Mouse (Mus musculus): ENCODE results near the gene 4930558C23Rik. TPM values are rescaled to one million over a fixed set of nuclear protein-coding genes. Genes with fewer than 3 reads are reported as not detected.
"Not testable (repeated sequence)": the region's sequence is repeated elsewhere in the genome, so short reads cannot be mapped to it uniquely, and the experiment has no call there.

Gene 4930558C23Rik
- 0.84 and 2.2 TPM in 2 replicates for polyA plus RNA-seq (2011; ENCODE audit: insufficient read depth, insufficient read length, low read depth, missing spikeins)

GRCm38 (mm10) chr3:95402741-95403140 lies at the start of gene 4930558C23Rik:
Gene 4930558C23Rik, minus strand, starts transcription at chr3:95402841.
- Histone ChIP-seq H3K9me3 (replicated peaks; ENCODE audit: control insufficient read depth, insufficient read depth, low read length, poor library complexity, severe bottlenecking) (no peaks in the 10 kb centered on the region; the same call in 1 of the 2 replicates), H3K4me1 (ENCODE audit: control insufficient read depth, insufficient read depth, low read length) (peaks cover 8% of the 10 kb centered on the region), H3K27ac (ENCODE audit: insufficient read depth, low read length) (peak within 1 kb of the TSS; percentile 94), H3K36me3 (ENCODE audit: control insufficient read depth, insufficient read depth, low read length, poor library complexity, severe bottlenecking) (no peaks in the 10 kb centered on the region), H3K4me3 (ENCODE audit: low read depth, low read length) (no peak within 1 kb of the TSS), H3K27me3 (ENCODE audit: control insufficient read depth, insufficient read depth, low read length, poor library complexity, severe bottlenecking) (no peaks in the 10 kb centered on the region), H3K9ac (ENCODE audit: low read depth, poor library complexity, severe bottlenecking) (no peak within 1 kb of the TSS; the same call in 1 of the 2 replicates)
- TF ChIP-seq EP300 (IDR thresholded peaks at IDR 0.05; ENCODE audit: insufficient read depth, low read depth, low read length) (no peak), POLR2A (IDR thresholded peaks at IDR 0.05; ENCODE audit: insufficient read depth, low read length) (no peak), CTCF (IDR thresholded peaks at IDR 0.05; ENCODE audit: low read depth, low read length) (no peak)

GRCm38 (mm10) chr3:95450915-95451314 lies 48.3 kb upstream of the 4930558C23Rik start:
- Histone ChIP-seq H3K4me1 (ENCODE audit: control insufficient read depth, insufficient read depth, low read length) (no peaks in the 10 kb centered on the region), H3K27ac (ENCODE audit: insufficient read depth, low read length) (no peak overlapping the region), H3K9me3 (replicated peaks; ENCODE audit: control insufficient read depth, insufficient read depth, low read length, poor library complexity, severe bottlenecking) (no peaks in the 10 kb centered on the region), H3K36me3 (ENCODE audit: control insufficient read depth, insufficient read depth, low read length, poor library complexity, severe bottlenecking) (peaks cover 13% of the 10 kb centered on the region), H3K9ac (ENCODE audit: low read depth, poor library complexity, severe bottlenecking) (no peak overlapping the region), H3K4me3 (ENCODE audit: low read depth, low read length) (no peak overlapping the region), H3K27me3 (ENCODE audit: control insufficient read depth, insufficient read depth, low read length, poor library complexity, severe bottlenecking) (no peaks in the 10 kb centered on the region)
- TF ChIP-seq POLR2A (IDR thresholded peaks at IDR 0.05; ENCODE audit: insufficient read depth, low read length) (no peak), EP300 (IDR thresholded peaks at IDR 0.05; ENCODE audit: insufficient read depth, low read depth, low read length) (no peak), CTCF (IDR thresholded peaks at IDR 0.05; ENCODE audit: low read depth, low read length) (no peak)

- Histone ChIP-seq H3K9me3 (replicated peaks; ENCODE audit: control insufficient read depth, insufficient read depth, low read length, poor library complexity, severe bottlenecking) (no peaks in the 10 kb centered on the region), H3K4me1 (ENCODE audit: control insufficient read depth, insufficient read depth, low read length) (no peaks in the 10 kb centered on the region), H3K27me3 (ENCODE audit: control insufficient read depth, insufficient read depth, low read length, poor library complexity, severe bottlenecking) (no peaks in the 10 kb centered on the region), H3K4me3 (ENCODE audit: low read depth, low read length) (no peak overlapping the region), H3K27ac (ENCODE audit: insufficient read depth, low read length) (no peak overlapping the region), H3K36me3 (ENCODE audit: control insufficient read depth, insufficient read depth, low read length, poor library complexity, severe bottlenecking) (peaks cover 13% of the 10 kb centered on the region), H3K9ac (ENCODE audit: low read depth, poor library complexity, severe bottlenecking) (no peak overlapping the region)
- TF ChIP-seq CTCF (IDR thresholded peaks at IDR 0.05; ENCODE audit: low read depth, low read length) = peak; percentile 3
- no peak for TF ChIP-seq POLR2A (IDR thresholded peaks at IDR 0.05; ENCODE audit: insufficient read depth, low read length)
Observed at GRCm38 (mm10) chr3:95450408-95450807, 47.8 kb upstream of the 4930558C23Rik start.

GRCm38 (mm10) chr3:95445311-95445710 lies 42.7 kb upstream of the 4930558C23Rik start:
- Histone ChIP-seq H3K27me3 (ENCODE audit: control insufficient read depth, insufficient read depth, low read length, poor library complexity, severe bottlenecking) (no peaks in the 10 kb centered on the region), H3K9me3 (replicated peaks; ENCODE audit: control insufficient read depth, insufficient read depth, low read length, poor library complexity, severe bottlenecking) (no peaks in the 10 kb centered on the region), H3K36me3 (ENCODE audit: control insufficient read depth, insufficient read depth, low read length, poor library complexity, severe bottlenecking) (peaks cover 7% of the 10 kb centered on the region), H3K4me1 (ENCODE audit: control insufficient read depth, insufficient read depth, low read length) (no peaks in the 10 kb centered on the region), H3K9ac (ENCODE audit: low read depth, poor library complexity, severe bottlenecking) (no peak overlapping the region), H3K27ac (ENCODE audit: insufficient read depth, low read length) (no peak overlapping the region), H3K4me3 (ENCODE audit: low read depth, low read length) (no peak overlapping the region)
- TF ChIP-seq EP300 (IDR thresholded peaks at IDR 0.05; ENCODE audit: insufficient read depth, low read depth, low read length) = no peak

- no peak overlapping the region for H3K27ac ChIP-seq (ENCODE audit: insufficient read depth, low read length)
- peaks cover 9% of the 10 kb centered on the region for H3K36me3 ChIP-seq (ENCODE audit: control insufficient read depth, insufficient read depth, low read length, poor library complexity, severe bottlenecking)
- H3K4me3 ChIP-seq (ENCODE audit: low read depth, low read length) = no peak overlapping the region
- no peaks in the 10 kb centered on the region for H3K9me3 ChIP-seq (replicated peaks; ENCODE audit: control insufficient read depth, insufficient read depth, low read length, poor library complexity, severe bottlenecking)
- H3K4me1 ChIP-seq (ENCODE audit: control insufficient read depth, insufficient read depth, low read length) = no peaks in the 10 kb centered on the region
- TF ChIP-seq CTCF (IDR thresholded peaks at IDR 0.05; ENCODE audit: low read depth, low read length) (no peak), EP300 (IDR thresholded peaks at IDR 0.05; ENCODE audit: insufficient read depth, low read depth, low read length) (no peak), POLR2A (IDR thresholded peaks at IDR 0.05; ENCODE audit: insufficient read depth, low read length) (no peak)
- H3K27me3 ChIP-seq (ENCODE audit: control insufficient read depth, insufficient read depth, low read length, poor library complexity, severe bottlenecking) = no peaks in the 10 kb centered on the region
- H3K9ac ChIP-seq (ENCODE audit: low read depth, poor library complexity, severe bottlenecking) = no peak overlapping the region
Observed at GRCm38 (mm10) chr3:95442406-95443117, 39.9 kb upstream of the 4930558C23Rik start.

- Histone ChIP-seq H3K27me3 (ENCODE audit: control insufficient read depth, insufficient read depth, low read length, poor library complexity, severe bottlenecking) (no peaks in the 10 kb centered on the region), H3K9me3 (replicated peaks; ENCODE audit: control insufficient read depth, insufficient read depth, low read length, poor library complexity, severe bottlenecking) (no peaks in the 10 kb centered on the region), H3K4me3 (ENCODE audit: low read depth, low read length) (no peak overlapping the region), H3K36me3 (ENCODE audit: control insufficient read depth, insufficient read depth, low read length, poor library complexity, severe bottlenecking) (peaks cover 17% of the 10 kb centered on the region), H3K9ac (ENCODE audit: low read depth, poor library complexity, severe bottlenecking) (no peak overlapping the region), H3K27ac (ENCODE audit: insufficient read depth, low read length) (no peak overlapping the region), H3K4me1 (ENCODE audit: control insufficient read depth, insufficient read depth, low read length) (no peaks in the 10 kb centered on the region)
- TF ChIP-seq CTCF (IDR thresholded peaks at IDR 0.05; ENCODE audit: low read depth, low read length) (no peak), POLR2A (IDR thresholded peaks at IDR 0.05; ENCODE audit: insufficient read depth, low read length) (no peak), EP300 (IDR thresholded peaks at IDR 0.05; ENCODE audit: insufficient read depth, low read depth, low read length) (no peak)
Observed at GRCm38 (mm10) chr3:95439670-95440069, 37.0 kb upstream of the 4930558C23Rik start.

- not testable (repeated sequence) for H3K4me1 ChIP-seq (ENCODE audit: control insufficient read depth, insufficient read depth, low read length); H3K9me3 ChIP-seq (replicated peaks; ENCODE audit: control insufficient read depth, insufficient read depth, low read length, poor library complexity, severe bottlenecking); H3K27me3 ChIP-seq (ENCODE audit: control insufficient read depth, insufficient read depth, low read length, poor library complexity, severe bottlenecking); H3K9ac ChIP-seq (ENCODE audit: low read depth, poor library complexity, severe bottlenecking); H3K27ac ChIP-seq (ENCODE audit: insufficient read depth, low read length)
- H3K4me3 ChIP-seq (ENCODE audit: low read depth, low read length) = 0 out of 2 replicates have a peak overlapping the region, but pooled peaks have one; percentile 6
- H3K36me3 ChIP-seq (ENCODE audit: control insufficient read depth, insufficient read depth, low read length, poor library complexity, severe bottlenecking) = peaks cover 17% of the 10 kb centered on the region
Observed at GRCm38 (mm10) chr3:95438636-95439035, 36.0 kb upstream of the 4930558C23Rik start.
